Mouse (Mus musculus) stomach, postnatal 0 days (tissue): ENCODE measurements around the gene Apbb1ip.

ENCODE experiments used
- CTCF ChIP-seq: IDR thresholded peaks from 2 replicates; pipeline ENCODE4 v1.5.1; 2016; ENCODE audit warnings: antibody characterized with exemption, low read depth, mild to moderate bottlenecking, moderate library complexity
- EP300 ChIP-seq: optimal IDR thresholded peaks from 2 replicates; pipeline ENCODE3; 2016; ENCODE audit warnings: antibody characterized with exemption

GRCm38 (mm10) chr2:22776568-22777230, 2.8 kb downstream of the Apbb1ip start:
- no peak for TF ChIP-seq EP300
- TF ChIP-seq CTCF: no peak
